Mouse (Mus musculus) CH12.LX (cell line): ENCODE measurements around the gene Ddx43.

ENCODE experiments used
- CHD2 ChIP-seq: IDR thresholded peaks from 2 replicates; pipeline ENCODE4 v1.6.1; 2011; ENCODE audit warnings: low read length, improper control_type of control experiment
- CTCF ChIP-seq, 2 experiments: IDR thresholded peaks in 1 of 2; conservative IDR thresholded peaks in 1 of 2; 2 replicates each; pipeline ENCODE4 v1.5.1; 2011 to 2012; ENCODE audit warnings: low read depth in 2 of 2, low read length in 2 of 2, improper control_type of control experiment in 1 of 2, inconsistent platforms in 1 of 2, mild to moderate bottlenecking in 1 of 2, moderate library complexity in 1 of 2
- E2F4 ChIP-seq: IDR thresholded peaks from 2 replicates; pipeline ENCODE4 v1.6.1; 2011; ENCODE audit warnings: low read depth, low read length, improper control_type of control experiment; ENCODE audit not compliant: insufficient replicate concordance
- ELF1 ChIP-seq: IDR thresholded peaks from 2 replicates; pipeline ENCODE4 v1.6.1; 2014; ENCODE audit warnings: low read depth, mild to moderate bottlenecking, inconsistent platforms, low read length, improper control_type of control experiment
- EP300 ChIP-seq: IDR thresholded peaks from 2 replicates; pipeline ENCODE4 v1.6.1; 2011; ENCODE audit warnings: low read length, improper control_type of control experiment
- MAFK ChIP-seq: IDR thresholded peaks from 2 replicates; pipeline ENCODE4 v1.6.1; 2011; ENCODE audit warnings: low read length, improper control_type of control experiment; ENCODE audit not compliant: insufficient replicate concordance
- MAZ ChIP-seq: IDR thresholded peaks from 2 replicates; pipeline ENCODE4 v1.6.1; 2012; ENCODE audit warnings: low read depth, mild to moderate bottlenecking, inconsistent platforms, low read length, improper control_type of control experiment, moderate library complexity
- MEF2A ChIP-seq: IDR thresholded peaks from 2 replicates; pipeline ENCODE4 v1.6.1; 2014; ENCODE audit warnings: low read depth, mild to moderate bottlenecking, inconsistent platforms, low read length, improper control_type of control experiment, borderline replicate concordance
- MXI1 ChIP-seq: IDR thresholded peaks from 2 replicates; pipeline ENCODE4 v1.6.1; 2011; ENCODE audit warnings: mild to moderate bottlenecking, low read depth, low read length, improper control_type of control experiment
- MYC ChIP-seq: IDR thresholded peaks from 2 replicates; pipeline ENCODE4 v1.6.1; 2011; ENCODE audit warnings: low read depth, mild to moderate bottlenecking, improper control_type of control experiment, low read length
- POLR2A ChIP-seq: IDR thresholded peaks from 2 replicates; pipeline ENCODE4 v1.6.1; 2011; ENCODE audit warnings: low read depth, mild to moderate bottlenecking, improper control_type of control experiment, low read length
- TCF12 ChIP-seq: IDR thresholded peaks from 2 replicates; pipeline ENCODE4 v1.6.1; 2014; ENCODE audit warnings: low read depth, mild to moderate bottlenecking, inconsistent platforms, low read length, improper control_type of control experiment
- UBTF ChIP-seq: IDR thresholded peaks from 2 replicates; pipeline ENCODE4 v1.6.1; 2012; ENCODE audit warnings: low read depth, mild to moderate bottlenecking, inconsistent platforms, low read length, improper control_type of control experiment, moderate library complexity
- USF2 ChIP-seq: conservative IDR thresholded peaks from 2 replicates; pipeline ENCODE4 v1.6.1; 2011; ENCODE audit warnings: low read depth, low read length, improper control_type of control experiment

DNA sequence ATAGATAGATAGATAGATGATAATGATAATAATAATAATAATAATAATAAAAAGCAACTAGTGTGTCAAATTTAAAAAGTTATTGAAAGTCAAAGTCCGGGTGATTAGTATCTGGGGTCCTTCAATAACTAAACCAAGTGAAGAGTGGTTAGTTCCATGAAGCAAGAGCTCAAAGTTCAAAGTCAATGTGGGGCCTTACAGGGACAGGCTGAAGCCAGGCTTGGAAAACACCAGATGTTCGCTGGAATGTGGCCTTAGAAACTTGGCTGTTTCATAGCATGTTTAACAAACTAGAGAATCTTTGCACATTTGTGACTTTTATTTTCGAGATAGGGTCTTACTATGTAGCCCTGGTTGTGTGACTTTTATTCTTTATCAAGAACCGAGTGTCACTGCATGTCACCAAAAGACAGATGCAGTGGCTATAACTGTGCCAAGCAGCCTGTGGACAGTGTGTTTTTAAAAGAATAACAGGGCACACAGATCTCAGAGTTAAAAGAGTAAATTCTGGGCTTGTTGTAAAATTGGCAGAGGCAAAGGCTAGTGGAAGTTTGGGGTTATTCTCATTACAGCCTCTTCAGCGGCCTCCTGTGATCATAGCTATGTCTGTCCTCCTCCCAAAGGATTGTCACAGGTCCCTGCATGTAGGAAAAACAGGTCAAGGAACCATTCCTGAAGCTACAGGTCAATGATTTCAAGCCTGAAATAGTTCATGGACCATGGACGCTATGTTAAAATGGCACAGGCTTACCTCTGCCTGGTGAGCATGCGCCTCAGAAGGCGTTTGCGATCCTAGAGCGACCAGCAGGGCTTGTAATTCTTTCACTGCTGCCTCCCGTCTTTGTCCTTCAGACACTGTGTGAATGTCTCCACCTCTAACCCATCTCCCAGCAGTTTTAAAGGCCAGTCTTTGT, 40.7 kb upstream of the Ddx43 start:
- TF ChIP-seq CTCF (conservative IDR thresholded peaks at IDR 0.05 in 1 of 2, IDR thresholded peaks at IDR 0.05 in 1 of 2; ENCODE audit: low read depth in 2 of 2, low read length in 2 of 2) (no peak), TCF12 (no peak), MYC (no peak), USF2 (no peak), E2F4 (no peak), MAFK (no peak), CHD2 (no peak), UBTF (no peak), MEF2A (no peak), POLR2A (no peak), ELF1 (no peak), MXI1 (no peak), MAZ (no peak), EP300 (no peak)
